Mouse (Mus musculus): ENCODE measurements around the gene Cpn1. TPM values are rescaled to one million over a fixed set of nuclear protein-coding genes. Genes with fewer than 3 reads are reported as not detected.
A peak's percentile ranks its signal among the peaks of the same experiment; 100 is the strongest.

The Cpn1 gene
- polyA plus RNA-seq, 1 experiment from 2014 or later = 0.09 TPM

DNA sequence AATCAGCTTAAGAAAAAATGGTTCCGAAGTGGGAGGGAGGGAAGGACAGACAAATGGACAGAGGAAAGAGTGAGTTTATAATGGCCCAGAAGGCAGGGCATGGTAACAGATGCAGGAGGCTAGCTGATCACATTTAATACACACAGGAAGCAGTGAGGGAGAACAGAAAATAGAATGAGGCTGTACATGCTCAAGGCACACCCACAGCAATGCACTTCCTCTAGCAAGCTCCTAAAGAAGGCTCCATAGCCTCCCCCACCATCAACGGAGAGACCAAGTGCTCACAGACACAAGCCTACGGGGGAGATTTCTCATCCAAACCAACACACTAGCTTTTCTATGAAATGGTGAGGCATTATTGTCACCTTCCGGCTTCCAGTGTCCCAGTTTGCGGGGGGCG is 12.1 kb downstream of the Cpn1 start:
- WGBS = 93% methylated on average over 6 of the region's 6 CpGs
- no peaks in the 10 kb centered on the region for H3K36me3 ChIP-seq (ENCODE audit: control insufficient read depth, insufficient read depth, low read length)
- H3K27me3 ChIP-seq (ENCODE audit: control insufficient read depth, insufficient read depth, low read length) = no peaks in the 10 kb centered on the region
- H3K9me3 ChIP-seq (ENCODE audit: control insufficient read depth, low read length) = no peaks in the 10 kb centered on the region
- DNase-seq (ENCODE audit: low spot score) = no peak
- H3K4me2 ChIP-seq (ENCODE audit: low read depth, low read length, severe bottlenecking) = no peak overlapping the region
- H3K4me1 ChIP-seq (replicated peaks; ENCODE audit: control insufficient read depth, insufficient read depth, low read length) = no peaks in the 10 kb centered on the region
- no peak for ATAC-seq (replicated peaks; ENCODE audit: low FRiP score)
- no peak overlapping the region for H3K27ac ChIP-seq (ENCODE audit: low read depth, low read length)
- no peak overlapping the region for H3K9ac ChIP-seq (ENCODE audit: low read length)
- no peak overlapping the region for H3K4me3 ChIP-seq (ENCODE audit: low read depth, low read length)

DNA sequence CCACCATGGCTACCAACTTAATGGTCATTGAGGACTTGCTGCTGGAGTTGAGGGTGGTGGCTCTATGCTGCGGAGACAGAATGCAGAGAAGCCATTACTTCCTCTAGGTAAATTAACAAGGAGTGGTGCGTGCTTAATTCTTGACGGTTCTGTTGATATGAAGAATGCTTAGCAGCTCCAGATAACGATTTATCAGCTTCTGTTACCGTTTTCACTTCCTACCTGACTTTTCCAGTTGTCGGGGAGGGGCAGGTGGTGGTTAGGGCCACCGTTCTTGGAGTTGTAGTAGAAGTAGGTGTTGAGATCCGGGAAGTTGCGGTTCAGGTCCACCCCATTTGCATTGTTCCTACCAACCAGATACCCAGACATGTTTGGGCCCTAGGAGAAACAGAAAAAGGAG is 12.6 kb downstream of the Cpn1 start:
- Histone ChIP-seq H3K4me3 (ENCODE audit: low read depth, low read length) (no peak overlapping the region), H3K27ac (ENCODE audit: low read depth, low read length) (no peak overlapping the region), H3K4me1 (replicated peaks; ENCODE audit: control insufficient read depth, insufficient read depth, low read length) (no peaks in the 10 kb centered on the region), H3K4me2 (ENCODE audit: low read depth, low read length, severe bottlenecking) (no peak overlapping the region), H3K9me3 (ENCODE audit: control insufficient read depth, low read length) (no peaks in the 10 kb centered on the region), H3K27me3 (ENCODE audit: control insufficient read depth, insufficient read depth, low read length) (no peaks in the 10 kb centered on the region), H3K36me3 (ENCODE audit: control insufficient read depth, insufficient read depth, low read length) (no peaks in the 10 kb centered on the region), H3K9ac (ENCODE audit: low read length) (no peak overlapping the region)
- WGBS = 90% methylated on average over 9 of the region's 9 CpGs
- ATAC-seq (replicated peaks; ENCODE audit: low FRiP score) (no peak), DNase-seq (ENCODE audit: low spot score) (no peak)

DNA sequence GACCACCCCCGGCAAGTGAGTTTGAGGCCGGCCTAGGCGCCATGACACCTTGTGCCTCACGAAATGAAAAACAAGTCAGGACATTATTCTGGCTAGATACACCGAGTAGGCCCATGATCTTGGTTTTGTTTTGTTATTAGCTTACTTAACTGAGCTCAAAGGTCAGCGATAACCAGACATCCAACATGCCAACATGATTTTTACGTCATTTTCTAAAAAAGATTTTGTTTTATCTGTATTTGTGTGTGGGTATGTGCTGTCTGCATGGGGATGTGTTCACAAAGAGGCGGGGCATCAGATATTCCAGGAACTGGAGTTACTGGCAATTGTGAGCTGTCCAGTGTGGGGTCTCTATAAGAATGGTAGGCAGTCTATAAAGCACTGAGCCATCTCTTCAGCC is 14.2 kb downstream of the Cpn1 start:
- Histone ChIP-seq H3K4me1 (replicated peaks; ENCODE audit: control insufficient read depth, insufficient read depth, low read length) (0 out of 2 replicates have a peak, but pooled peaks cover 3% of the 10 kb centered on the region), H3K9ac (ENCODE audit: low read length) (no peak overlapping the region), H3K9me3 (ENCODE audit: control insufficient read depth, low read length) (no peaks in the 10 kb centered on the region), H3K27ac (ENCODE audit: low read depth, low read length) (no peak overlapping the region), H3K27me3 (ENCODE audit: control insufficient read depth, insufficient read depth, low read length) (no peaks in the 10 kb centered on the region), H3K36me3 (ENCODE audit: control insufficient read depth, insufficient read depth, low read length) (no peaks in the 10 kb centered on the region), H3K4me2 (ENCODE audit: low read depth, low read length, severe bottlenecking) (no peak overlapping the region), H3K4me3 (ENCODE audit: low read depth, low read length) (no peak overlapping the region)
- 94% methylated on average over 8 of the region's 8 CpGs for WGBS
- DNase-seq (ENCODE audit: low spot score) (no peak), ATAC-seq (replicated peaks; ENCODE audit: low FRiP score) (no peak)

DNA sequence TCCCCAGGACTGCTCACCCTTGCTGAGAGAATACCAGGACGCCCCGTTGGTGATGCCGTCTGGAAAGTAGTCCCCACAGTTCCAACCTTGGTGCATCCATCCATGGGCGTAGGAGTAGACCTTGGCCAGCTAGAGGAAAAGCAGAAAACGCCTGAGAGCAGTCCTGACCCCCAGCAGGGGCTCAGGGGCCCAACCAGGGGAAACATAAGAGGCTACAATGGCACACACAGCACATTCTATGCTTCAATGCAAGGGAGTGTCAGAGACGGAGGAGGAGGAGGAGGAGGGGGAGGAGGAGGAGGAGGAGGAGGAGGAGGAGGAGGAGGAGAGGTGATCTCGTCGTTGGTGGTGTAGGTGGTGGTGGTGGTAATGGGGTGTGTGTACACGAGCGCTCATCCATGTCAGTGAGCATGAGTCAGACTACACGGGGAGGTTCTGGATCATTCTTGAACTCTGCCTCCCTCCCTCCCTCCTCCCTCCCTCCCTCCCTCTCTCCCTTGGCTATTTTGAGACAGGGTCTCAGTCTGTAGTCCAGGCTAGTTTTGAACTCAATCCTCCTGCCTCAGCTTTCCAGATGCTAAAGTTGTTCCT is 17.8 kb downstream of the Cpn1 start:
- Histone ChIP-seq H3K4me3 (ENCODE audit: low read depth, low read length) (no peak overlapping the region), H3K4me2 (ENCODE audit: low read depth, low read length, severe bottlenecking) (no peak overlapping the region), H3K9me3 (ENCODE audit: control insufficient read depth, low read length) (no peaks in the 10 kb centered on the region), H3K27ac (ENCODE audit: low read depth, low read length) (no peak overlapping the region), H3K9ac (ENCODE audit: low read length) (no peak overlapping the region), H3K4me1 (replicated peaks; ENCODE audit: control insufficient read depth, insufficient read depth, low read length) (0 out of 2 replicates have a peak, but pooled peaks cover 3% of the 10 kb centered on the region), H3K27me3 (ENCODE audit: control insufficient read depth, insufficient read depth, low read length) (no peaks in the 10 kb centered on the region), H3K36me3 (ENCODE audit: control insufficient read depth, insufficient read depth, low read length) (no peaks in the 10 kb centered on the region)
- no peak for DNase-seq (ENCODE audit: low spot score)
- no peak for ATAC-seq (replicated peaks; ENCODE audit: low FRiP score)
- 47% methylated on average over 10 of the region's 11 CpGs for WGBS

DNA sequence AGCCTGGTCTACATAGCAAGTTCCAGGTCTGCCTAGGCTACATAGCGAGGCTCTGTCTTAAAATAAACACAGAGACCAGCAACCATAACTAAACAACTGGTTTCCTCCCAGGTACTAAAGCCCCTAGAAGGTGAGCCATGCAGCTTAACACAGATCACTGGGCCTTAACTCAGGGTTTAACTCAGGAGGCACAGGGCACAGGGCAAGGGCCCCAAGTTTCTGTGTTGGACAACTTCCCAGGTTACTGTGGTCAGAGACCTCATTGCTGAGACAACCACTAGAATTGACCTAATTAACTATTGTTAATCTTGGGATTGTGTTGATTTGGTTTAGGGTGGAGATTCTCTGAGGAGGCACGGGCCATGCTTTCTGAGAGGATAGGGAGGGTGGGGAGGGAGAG is 19.9 kb downstream of the Cpn1 start:
- DNase-seq (ENCODE audit: low spot score) (no peak), ATAC-seq (replicated peaks; ENCODE audit: low FRiP score) (no peak)
- Histone ChIP-seq H3K36me3 (ENCODE audit: control insufficient read depth, insufficient read depth, low read length) (no peaks in the 10 kb centered on the region), H3K9me3 (ENCODE audit: control insufficient read depth, low read length) (no peaks in the 10 kb centered on the region), H3K9ac (ENCODE audit: low read length) (no peak overlapping the region), H3K4me1 (replicated peaks; ENCODE audit: control insufficient read depth, insufficient read depth, low read length) (0 out of 2 replicates have a peak, but pooled peaks cover 3% of the 10 kb centered on the region), H3K4me3 (ENCODE audit: low read depth, low read length) (no peak overlapping the region), H3K27me3 (ENCODE audit: control insufficient read depth, insufficient read depth, low read length) (no peaks in the 10 kb centered on the region), H3K4me2 (ENCODE audit: low read depth, low read length, severe bottlenecking) (no peak overlapping the region), H3K27ac (ENCODE audit: low read depth, low read length) (no peak overlapping the region)
- 79% methylated on average over 2 of the region's 2 CpGs for WGBS

DNA sequence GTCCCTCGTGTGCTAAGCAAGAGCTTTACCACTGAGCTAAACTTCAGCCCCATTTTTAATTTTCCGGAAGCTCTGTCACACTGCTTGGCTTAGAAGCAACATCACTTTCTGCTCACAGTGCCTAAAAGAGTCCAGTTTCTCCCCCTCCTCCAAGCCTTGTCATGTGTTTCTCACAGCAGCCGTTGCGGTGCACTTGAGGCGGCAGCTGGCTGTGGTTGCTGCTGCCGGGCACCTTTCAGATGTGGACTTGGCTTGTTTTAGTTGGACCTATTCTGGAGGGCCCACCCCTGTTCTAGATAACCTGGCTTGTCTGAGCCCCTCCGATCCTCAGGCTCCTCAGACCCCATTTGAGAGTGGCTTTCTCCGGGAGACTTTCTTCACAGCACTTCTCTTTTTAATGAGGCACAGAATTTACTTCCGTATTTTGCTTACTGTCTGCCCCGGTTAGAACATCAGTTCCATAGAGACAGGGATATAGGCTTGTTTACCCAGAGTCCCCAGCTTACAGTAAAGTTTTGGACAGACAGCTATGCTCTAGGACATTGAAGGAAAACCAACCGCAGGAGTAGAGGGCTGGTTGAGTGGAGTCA is 20.8 kb downstream of the Cpn1 start:
- no peak overlapping the region for H3K4me2 ChIP-seq (ENCODE audit: low read depth, low read length, severe bottlenecking)
- H3K36me3 ChIP-seq (ENCODE audit: control insufficient read depth, insufficient read depth, low read length) = no peaks in the 10 kb centered on the region
- H3K27ac ChIP-seq (ENCODE audit: low read depth, low read length) = no peak overlapping the region
- DNase-seq (ENCODE audit: low spot score) = no peak
- no peaks in the 10 kb centered on the region; the same call in 1 of the 2 replicates for H3K9me3 ChIP-seq (ENCODE audit: control insufficient read depth, low read length)
- WGBS = 88% methylated on average over 11 of the region's 11 CpGs
- H3K4me3 ChIP-seq (ENCODE audit: low read depth, low read length) = no peak overlapping the region
- H3K27me3 ChIP-seq (ENCODE audit: control insufficient read depth, insufficient read depth, low read length) = no peaks in the 10 kb centered on the region
- H3K4me1 ChIP-seq (replicated peaks; ENCODE audit: control insufficient read depth, insufficient read depth, low read length) = 0 out of 2 replicates have a peak, but pooled peaks cover 3% of the 10 kb centered on the region
- no peak overlapping the region for H3K9ac ChIP-seq (ENCODE audit: low read length)
- no peak for ATAC-seq (replicated peaks; ENCODE audit: low FRiP score)

DNA sequence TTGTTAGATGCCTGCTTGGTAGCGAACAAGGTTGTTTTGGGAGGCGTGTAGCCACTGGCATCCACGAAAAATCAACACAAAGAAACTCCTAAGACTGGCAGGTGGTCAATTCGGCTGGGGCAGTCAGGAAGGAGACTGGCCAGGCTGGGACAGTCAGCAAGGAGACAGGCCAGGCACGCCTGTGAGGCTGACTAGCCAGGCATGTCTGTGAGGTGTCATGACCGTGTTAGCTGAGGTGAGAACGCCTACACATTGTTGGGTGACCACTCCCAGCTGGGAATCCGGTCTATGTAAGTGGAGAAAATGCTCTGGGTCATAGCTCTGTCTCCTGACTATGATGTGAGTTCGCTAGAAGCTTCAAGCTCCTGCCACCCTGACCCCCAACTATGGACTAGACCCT is 23.6 kb downstream of the Cpn1 start:
- no peaks in the 10 kb centered on the region for H3K4me1 ChIP-seq (replicated peaks; ENCODE audit: control insufficient read depth, insufficient read depth, low read length)
- no peak overlapping the region for H3K4me3 ChIP-seq (ENCODE audit: low read depth, low read length)
- no peaks in the 10 kb centered on the region for H3K27me3 ChIP-seq (ENCODE audit: control insufficient read depth, insufficient read depth, low read length)
- H3K9me3 ChIP-seq (ENCODE audit: control insufficient read depth, low read length) = no peaks in the 10 kb centered on the region; the same call in 1 of the 2 replicates
- DNase-seq (ENCODE audit: low spot score) (no peak), ATAC-seq (replicated peaks; ENCODE audit: low FRiP score) (no peak)
- 73% methylated on average over 9 of the region's 9 CpGs for WGBS
- H3K36me3 ChIP-seq (ENCODE audit: control insufficient read depth, insufficient read depth, low read length) = no peaks in the 10 kb centered on the region
- no peak overlapping the region for H3K9ac ChIP-seq (ENCODE audit: low read length)
- H3K27ac ChIP-seq (ENCODE audit: low read depth, low read length) = no peak overlapping the region
- no peak overlapping the region for H3K4me2 ChIP-seq (ENCODE audit: low read depth, low read length, severe bottlenecking)

DNA sequence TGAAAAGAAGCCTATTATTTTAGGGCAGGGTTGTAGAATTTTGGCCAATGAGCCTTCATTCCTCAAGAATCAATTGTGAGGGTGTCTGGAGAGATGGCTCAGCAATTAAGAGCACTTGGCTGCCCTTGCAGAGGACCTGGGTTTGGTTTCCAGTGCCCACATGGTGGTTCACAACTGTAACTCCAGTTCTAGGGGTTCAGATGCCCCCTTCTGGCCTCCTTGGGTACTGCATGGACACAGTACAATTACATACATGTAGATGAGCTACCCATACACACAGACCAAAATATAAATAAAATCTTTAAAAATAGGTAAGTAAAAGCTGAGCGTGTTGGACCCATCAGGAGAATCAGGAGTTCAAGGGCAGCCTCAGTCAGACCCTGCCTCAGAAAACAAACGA is 25.2 kb downstream of the Cpn1 start:
- Histone ChIP-seq H3K9me3 (ENCODE audit: control insufficient read depth, low read length) (no peaks in the 10 kb centered on the region; the same call in 1 of the 2 replicates), H3K27ac (ENCODE audit: low read depth, low read length) (no peak overlapping the region), H3K9ac (ENCODE audit: low read length) (no peak overlapping the region), H3K4me2 (ENCODE audit: low read depth, low read length, severe bottlenecking) (no peak overlapping the region), H3K27me3 (ENCODE audit: control insufficient read depth, insufficient read depth, low read length) (no peaks in the 10 kb centered on the region), H3K4me3 (ENCODE audit: low read depth, low read length) (no peak overlapping the region), H3K4me1 (replicated peaks; ENCODE audit: control insufficient read depth, insufficient read depth, low read length) (no peaks in the 10 kb centered on the region), H3K36me3 (ENCODE audit: control insufficient read depth, insufficient read depth, low read length) (no peaks in the 10 kb centered on the region)
- DNase-seq (ENCODE audit: low spot score) = peak; percentile 64
- WGBS = 84% methylated on average over 2 of the region's 2 CpGs
- ATAC-seq (replicated peaks; ENCODE audit: low FRiP score) = no peak

DNA sequence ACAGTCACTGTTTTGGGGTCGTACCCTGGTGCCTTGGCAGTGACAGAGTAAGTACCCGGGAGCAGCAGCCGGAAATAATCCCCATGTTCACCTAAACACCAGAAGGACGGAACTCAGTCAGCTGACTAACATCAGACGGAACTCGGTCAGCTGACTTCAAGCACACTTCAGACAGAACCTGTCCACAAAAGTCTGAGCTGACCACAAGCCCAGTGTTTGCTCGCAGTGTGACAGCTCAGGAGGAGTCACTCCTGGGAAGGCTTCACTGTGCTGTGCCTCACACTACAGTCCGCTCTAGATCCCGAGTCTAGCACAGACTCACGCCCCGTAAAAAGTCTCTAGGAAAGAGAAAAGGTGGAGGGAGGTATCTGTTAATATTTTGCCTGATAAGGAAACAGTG is 26.3 kb downstream of the Cpn1 start:
- no peak for ATAC-seq (replicated peaks; ENCODE audit: low FRiP score)
- no peaks in the 10 kb centered on the region for H3K36me3 ChIP-seq (ENCODE audit: control insufficient read depth, insufficient read depth, low read length)
- DNase-seq (ENCODE audit: low spot score) = no peak
- no peaks in the 10 kb centered on the region; the same call in 1 of the 2 replicates for H3K9me3 ChIP-seq (ENCODE audit: control insufficient read depth, low read length)
- WGBS = 92% methylated on average over 11 of the region's 11 CpGs
- no peak overlapping the region for H3K4me3 ChIP-seq (ENCODE audit: low read depth, low read length)
- no peak overlapping the region for H3K27ac ChIP-seq (ENCODE audit: low read depth, low read length)
- no peak overlapping the region for H3K9ac ChIP-seq (ENCODE audit: low read length)
- H3K27me3 ChIP-seq (ENCODE audit: control insufficient read depth, insufficient read depth, low read length) = no peaks in the 10 kb centered on the region
- no peaks in the 10 kb centered on the region for H3K4me1 ChIP-seq (replicated peaks; ENCODE audit: control insufficient read depth, insufficient read depth, low read length)
- no peak overlapping the region for H3K4me2 ChIP-seq (ENCODE audit: low read depth, low read length, severe bottlenecking)

Data from forebrain, embryonic 11.5 days (tissue).